Comparison of ENCODE assay signal across 27 mouse cellular contexts in the genomic region with DNA sequence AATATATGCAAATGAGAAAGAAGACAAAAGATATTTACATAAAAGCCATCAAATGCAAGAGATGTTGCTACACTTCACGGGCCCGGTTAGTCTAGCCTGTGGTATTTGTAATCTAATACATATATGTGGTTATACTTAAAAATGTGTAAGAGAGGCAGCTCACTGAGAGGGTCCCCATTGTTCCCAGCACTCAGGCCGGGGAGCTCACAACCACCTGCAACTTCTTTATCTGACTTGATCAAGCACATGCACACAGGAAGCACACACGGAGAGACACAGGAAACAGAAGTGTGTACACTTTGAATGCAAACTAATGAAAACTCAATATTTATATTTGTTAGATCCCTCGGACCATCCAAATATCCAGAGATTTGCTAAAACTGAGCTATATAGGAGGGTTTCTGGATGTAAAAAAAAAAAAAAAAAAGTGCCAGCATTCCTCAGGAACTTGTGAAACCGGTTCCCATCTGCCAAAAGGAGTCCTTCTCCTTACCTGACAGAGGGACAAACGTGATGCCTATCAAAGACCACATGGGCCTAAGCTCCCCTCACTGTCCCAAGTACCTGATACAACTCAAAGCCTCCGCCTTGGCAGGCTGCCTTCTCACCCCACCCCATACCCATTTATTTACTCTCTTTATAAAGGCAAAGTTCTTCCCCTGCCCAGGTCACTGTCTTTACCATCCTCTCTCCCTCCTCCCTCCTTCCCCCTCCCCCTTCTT. TPM values are rescaled to one million over a fixed set of nuclear protein-coding genes. Genes with fewer than 3 reads are reported as not detected.
DNase-seq lines count a peak whose midpoint lies in the region; ATAC-seq lines count a peak whose summit lies in the region.
"Had no signal": no experiment of that assay in that cellular context is flagged by ENCODE, and none has a peak within 500 bp of the region (broad histone marks: within the 10 kb centered on the region; RNA-seq: fewer than 3 reads in every experiment).

No protein-coding gene starts in this region.

- H3K36me3 ChIP-seq in intestine, embryonic 14.5 days (ENCODE audit: control insufficient read depth, insufficient read depth, low read length), result no peaks in the 10 kb centered on the region
- no peaks in the 10 kb centered on the region for H3K36me3 ChIP-seq in intestine, embryonic 16.5 days (ENCODE audit: control insufficient read depth, insufficient read depth, low read length)
- no peaks in the 10 kb centered on the region for H3K36me3 ChIP-seq in lung, embryonic 16.5 days (ENCODE audit: control insufficient read depth, insufficient read depth, low read length)
- H3K36me3 ChIP-seq in embryonic facial prominence, embryonic 14.5 days (ENCODE audit: control insufficient read depth, insufficient read depth, low read length), result no peaks in the 10 kb centered on the region
- no peaks in the 10 kb centered on the region for H3K36me3 ChIP-seq in heart, embryonic 10.5 days
- H3K36me3 ChIP-seq: embryonic facial prominence, embryonic 13.5 days; G1E; heart, embryonic 15.5 days; hindbrain, embryonic 12.5 days had no signal

- H3K9ac ChIP-seq in intestine, embryonic 14.5 days (ENCODE audit: low read length), result no peak overlapping the region
- no peak overlapping the region for H3K9ac ChIP-seq in intestine, embryonic 16.5 days (ENCODE audit: low read depth, low read length)
- H3K9ac ChIP-seq in lung, embryonic 16.5 days (ENCODE audit: low read length), result no peak overlapping the region
- H3K9ac ChIP-seq in embryonic facial prominence, embryonic 14.5 days (ENCODE audit: low read depth, low read length), result no peak overlapping the region
- H3K9ac ChIP-seq: embryonic facial prominence, embryonic 13.5 days; heart, embryonic 15.5 days; hindbrain, embryonic 12.5 days; liver, embryonic 14.5 days had no signal

- peak; percentile 32; the same call in 1 of the 2 replicates for ATAC-seq in intestine, embryonic 14.5 days (replicated peaks; ENCODE audit: low FRiP score, low TSS enrichment, low read depth)
- no peak for ATAC-seq in intestine, embryonic 16.5 days
- ATAC-seq in lung, embryonic 16.5 days (ENCODE audit: low read depth), result peak; percentile 73
- peak; percentile 57; the same call in 1 of the 2 replicates for ATAC-seq in embryonic facial prominence, embryonic 14.5 days (ENCODE audit: low read depth)
- ATAC-seq: forebrain, embryonic 16.5 days; inflammation-experienced regulatory T-cells, adult 6 months; midbrain, embryonic 16.5 days had no signal

- H3K4me1 ChIP-seq in intestine, embryonic 14.5 days (replicated peaks; ENCODE audit: control insufficient read depth, insufficient read depth, low read length), result peaks cover 17% of the 10 kb centered on the region; the same call in 1 of the 2 replicates
- peaks cover 7% of the 10 kb centered on the region; the same call in 1 of the 2 replicates for H3K4me1 ChIP-seq in intestine, embryonic 16.5 days (ENCODE audit: control insufficient read depth, insufficient read depth, low read length)
- peaks cover 15% of the 10 kb centered on the region for H3K4me1 ChIP-seq in lung, embryonic 16.5 days (replicated peaks; ENCODE audit: control insufficient read depth, insufficient read depth, low read length)
- H3K4me1 ChIP-seq in embryonic facial prominence, embryonic 14.5 days (ENCODE audit: control insufficient read depth, insufficient read depth, low read length), result no peaks in the 10 kb centered on the region
- H3K4me1 ChIP-seq in heart, embryonic 10.5 days, result peaks cover 8% of the 10 kb centered on the region; the same call in 1 of the 2 replicates

- no peaks in the 10 kb centered on the region for H3K27me3 ChIP-seq in intestine, embryonic 14.5 days (replicated peaks; ENCODE audit: control insufficient read depth, insufficient read depth, low read length)
- no peaks in the 10 kb centered on the region for H3K27me3 ChIP-seq in intestine, embryonic 16.5 days (replicated peaks; ENCODE audit: control insufficient read depth, insufficient read depth, low read length)
- H3K27me3 ChIP-seq in lung, embryonic 16.5 days (ENCODE audit: control insufficient read depth, insufficient read depth, low read depth, low read length), result no peaks in the 10 kb centered on the region
- no peaks in the 10 kb centered on the region for H3K27me3 ChIP-seq in embryonic facial prominence, embryonic 14.5 days (replicated peaks; ENCODE audit: control insufficient read depth, insufficient read depth, low read length)
- peaks cover 11% of the 10 kb centered on the region for H3K27me3 ChIP-seq in heart, embryonic 10.5 days (ENCODE audit: insufficient read depth, poor library complexity, severe bottlenecking)
- H3K27me3 ChIP-seq: CH12.LX; embryonic facial prominence, embryonic 13.5 days; heart, embryonic 15.5 days; hindbrain, embryonic 12.5 days had no signal

- no peak overlapping the region for H3K4me3 ChIP-seq in intestine, embryonic 14.5 days (ENCODE audit: low read depth, low read length)
- H3K4me3 ChIP-seq in intestine, embryonic 16.5 days (ENCODE audit: low read length), result no peak overlapping the region
- no peak overlapping the region for H3K4me3 ChIP-seq in lung, embryonic 16.5 days (ENCODE audit: low read length)
- no peak overlapping the region for H3K4me3 ChIP-seq in embryonic facial prominence, embryonic 14.5 days (ENCODE audit: low read depth, low read length)
- no peak overlapping the region for H3K4me3 ChIP-seq in heart, embryonic 10.5 days
- H3K4me3 ChIP-seq: embryonic facial prominence, embryonic 13.5 days; erythroblast, embryonic 14.5 days; heart, embryonic 15.5 days; hindbrain, embryonic 12.5 days had no signal

- no peak for DNase-seq in intestine, embryonic 14.5 days (ENCODE audit: low spot score)
- no peak for DNase-seq in lung, postnatal 10 days
- peak; percentile 63 for DNase-seq in embryonic facial prominence, embryonic 14.5 days (ENCODE audit: low spot score)
- DNase-seq in thymus, postnatal 0 days (ENCODE audit: low spot score), result peak; percentile 62
- no peak for DNase-seq in heart, embryonic 10.5 days (ENCODE audit: low spot score)
- DNase-seq in gastrocnemius, postnatal 25 days, result no peak
- DNase-seq: adrenal gland, postnatal 14 days; cerebellum, adult 11 months; cerebellum, adult 9-10 months; cerebellum, postnatal 36 days; kidney, adult 9 months; kidney, postnatal 14 days; liver; right cerebral cortex, postnatal 25 days had no signal

- 44% methylated on average over 8 of the region's 8 CpGs for WGBS in intestine, embryonic 14.5 days
- WGBS in intestine, embryonic 16.5 days, result 42% methylated on average over 8 of the region's 8 CpGs
- 32% methylated on average over 8 of the region's 8 CpGs for WGBS in lung, embryonic 16.5 days
- WGBS in embryonic facial prominence, embryonic 14.5 days, result 32% methylated on average over 8 of the region's 8 CpGs
- 37% methylated on average over 8 of the region's 8 CpGs for WGBS in heart, embryonic 10.5 days

- no peak overlapping the region for H3K4me2 ChIP-seq in intestine, embryonic 14.5 days (ENCODE audit: low read length)
- H3K4me2 ChIP-seq in intestine, embryonic 16.5 days (ENCODE audit: low read depth, low read length), result no peak overlapping the region
- H3K4me2 ChIP-seq in lung, embryonic 16.5 days (ENCODE audit: low read depth, low read length), result no peak overlapping the region
- no peak overlapping the region for H3K4me2 ChIP-seq in embryonic facial prominence, embryonic 14.5 days (ENCODE audit: low read depth, low read length)
- H3K4me2 ChIP-seq: embryonic facial prominence, embryonic 13.5 days; heart, embryonic 15.5 days; hindbrain, embryonic 12.5 days; midbrain, embryonic 11.5 days had no signal

- no peak overlapping the region for H3K27ac ChIP-seq in intestine, embryonic 14.5 days (ENCODE audit: low read depth)
- no peak overlapping the region for H3K27ac ChIP-seq in intestine, embryonic 16.5 days (ENCODE audit: low read length)
- H3K27ac ChIP-seq in lung, embryonic 16.5 days (ENCODE audit: low read length), result no peak overlapping the region; the same call in 1 of the 2 replicates
- H3K27ac ChIP-seq in embryonic facial prominence, embryonic 14.5 days (replicated peaks; ENCODE audit: low read depth, low read length), result no peak overlapping the region
- H3K27ac ChIP-seq in heart, embryonic 10.5 days, result no peak overlapping the region
- H3K27ac ChIP-seq: embryonic facial prominence, embryonic 13.5 days; heart, embryonic 15.5 days; hindbrain, embryonic 12.5 days; liver, embryonic 14.5 days had no signal

- no peaks in the 10 kb centered on the region for H3K9me3 ChIP-seq in intestine, embryonic 14.5 days (ENCODE audit: control insufficient read depth, low read length)
- no peaks in the 10 kb centered on the region for H3K9me3 ChIP-seq in intestine, embryonic 16.5 days (ENCODE audit: control insufficient read depth, low read length)
- no peaks in the 10 kb centered on the region for H3K9me3 ChIP-seq in lung, embryonic 16.5 days (ENCODE audit: control insufficient read depth, low read length)
- H3K9me3 ChIP-seq in embryonic facial prominence, embryonic 14.5 days (ENCODE audit: control insufficient read depth, low read length), result no peaks in the 10 kb centered on the region
- H3K9me3 ChIP-seq in heart, embryonic 10.5 days, result no peaks in the 10 kb centered on the region
- H3K9me3 ChIP-seq: embryonic facial prominence, embryonic 13.5 days; G1E; heart, embryonic 15.5 days; hindbrain, embryonic 12.5 days had no signal

RNA-seq across cellular contexts. Expression of gene Trub1, which starts 9.6 kb away (rescaled TPM):
- polyA plus RNA-seq in intestine, embryonic 14.5 days (2014; fragmentation: Nextera tagmentation; extraction: Ambion mirVana), result 27.6 and 28.7 TPM in 2 replicates
- polyA plus RNA-seq in intestine, embryonic 16.5 days (2015; fragmentation: Nextera tagmentation; extraction: Ambion mirVana), result 16.4 and 19.8 TPM in 2 replicates
- polyA plus RNA-seq in lung, embryonic 16.5 days (2015; fragmentation: Nextera tagmentation; extraction: Ambion mirVana), result 21.4 and 24.2 TPM in 2 replicates
- 19.8 and 22.6 TPM in 2 replicates for polyA plus RNA-seq in embryonic facial prominence, embryonic 14.5 days (2014; fragmentation: Nextera tagmentation; extraction: Ambion mirVana)
- 16.4 and 18.3 TPM in 2 replicates for polyA plus RNA-seq in thymus, postnatal 0 days (2015; fragmentation: Nextera tagmentation; extraction: Ambion mirVana)
- polyA plus RNA-seq in heart, embryonic 10.5 days (2016; fragmentation: Nextera tagmentation; extraction: Ambion mirVana), result 16.9 and 21.5 TPM in 2 replicates
- total RNA-seq in gastrocnemius, postnatal 25 days (2021), result 1 to 10 TPM; 5.8 to 6.9 TPM

Comparison
In these comparisons a context has a peak if more than half of its experiments do, and no peak if none do; other contexts are left out.
1. DNase-seq: peak in embryonic facial prominence, embryonic 14.5 days (single experiment) and thymus, postnatal 0 days (single experiment); none in intestine, embryonic 14.5 days (single experiment), lung, postnatal 10 days (single experiment), heart, embryonic 10.5 days (single experiment) and gastrocnemius, postnatal 25 days (single experiment).